Mouse (Mus musculus) spleen, postnatal 4 days (tissue): Measurements from ENCODE around the gene Itga3.

Experiments used
- DNase-seq, 2 experiments: peaks; one replicate each; pipeline ENCODE4 v3.0.0; 2022; ENCODE audit warnings: low spot score in 2 of 2

Itga3 gene

GRCm38 (mm10) chr11:95071266-95071665 lies 5.3 kb downstream of the Itga3 start:
- no peak for DNase-seq

GRCm38 (mm10) chr11:95070140-95071107 lies 6.2 kb downstream of the Itga3 start:
- DNase-seq: no peak

- no peak for DNase-seq
Observed at GRCm38 (mm10) chr11:95069226-95069957, 7.2 kb downstream of the Itga3 start.

GRCm38 (mm10) chr11:95056768-95057501 lies 19.7 kb downstream of the Itga3 start:
- DNase-seq: no peak

- DNase-seq: no peak
Observed at GRCm38 (mm10) chr11:95053062-95053461, 23.5 kb downstream of the Itga3 start.

- peak; percentile 47 to 77 for DNase-seq
Observed at GRCm38 (mm10) chr11:95046980-95047680, 29.5 kb downstream of the Itga3 start.

GRCm38 (mm10) chr11:95044185-95044870 lies 32.3 kb downstream of the Itga3 start:
- DNase-seq: no peak

- DNase-seq: no peak
Observed at GRCm38 (mm10) chr11:95043608-95044007, 33.0 kb downstream of the Itga3 start.

- no peak for DNase-seq
Observed at GRCm38 (mm10) chr11:95043060-95043459, 33.5 kb downstream of the Itga3 start.

GRCm38 (mm10) chr11:95042096-95042495 lies 34.5 kb downstream of the Itga3 start:
- DNase-seq: peak; percentile 80 to 89

- peak; percentile 93 to 95 for DNase-seq
Observed at GRCm38 (mm10) chr11:95041139-95041609, 35.4 kb downstream of the Itga3 start, which contains the start of gene Pdk2. Pdk2 (minus strand) TSS chr11:95041354.

GRCm38 (mm10) chr11:95040491-95041138 lies 36.0 kb downstream of the Itga3 start:
- peak in 1 of 2 experiments; percentile 40 for DNase-seq

- no peak for DNase-seq
Observed at GRCm38 (mm10) chr11:95039766-95040165, 36.8 kb downstream of the Itga3 start.

GRCm38 (mm10) chr11:95038818-95039655 lies 37.6 kb downstream of the Itga3 start:
- no peak for DNase-seq

GRCm38 (mm10) chr11:95038156-95038817 lies 38.3 kb downstream of the Itga3 start:
- no peak for DNase-seq

GRCm38 (mm10) chr11:95037306-95037705 lies 39.3 kb downstream of the Itga3 start:
- DNase-seq: no peak

- no peak for DNase-seq
Observed at GRCm38 (mm10) chr11:95036521-95036920, 40.1 kb downstream of the Itga3 start.

GRCm38 (mm10) chr11:95034902-95035301 lies 41.7 kb downstream of the Itga3 start:
- DNase-seq: no peak
